Mouse (Mus musculus) thymus, postnatal 0 days (tissue): ENCODE results near the gene Cdc34. TPM values are rescaled to one million over a fixed set of nuclear protein-coding genes. Genes with fewer than 3 reads are reported as not detected.
"Not testable (repeated sequence)": the region's sequence is repeated elsewhere in the genome, so short reads cannot be mapped to it uniquely, and the experiment has no call there.

Experiments used
- DNase-seq: peaks from one replicate; pipeline ENCODE4 v3.0.0-alpha.2; 2015; ENCODE audit warnings: low spot score
- polyA plus RNA-seq: library from polyadenylated mRNA; unstranded; fragments of >200 nt; fragmentation: Nextera tagmentation; extraction: Ambion mirVana; gene quantifications from 2 replicates; pipeline ENCODE4 v1.2.1, GENCODE M21; 2015

Gene Cdc34
- polyA plus RNA-seq, 1 experiment from 2014 or later: 138 TPM

DNA sequence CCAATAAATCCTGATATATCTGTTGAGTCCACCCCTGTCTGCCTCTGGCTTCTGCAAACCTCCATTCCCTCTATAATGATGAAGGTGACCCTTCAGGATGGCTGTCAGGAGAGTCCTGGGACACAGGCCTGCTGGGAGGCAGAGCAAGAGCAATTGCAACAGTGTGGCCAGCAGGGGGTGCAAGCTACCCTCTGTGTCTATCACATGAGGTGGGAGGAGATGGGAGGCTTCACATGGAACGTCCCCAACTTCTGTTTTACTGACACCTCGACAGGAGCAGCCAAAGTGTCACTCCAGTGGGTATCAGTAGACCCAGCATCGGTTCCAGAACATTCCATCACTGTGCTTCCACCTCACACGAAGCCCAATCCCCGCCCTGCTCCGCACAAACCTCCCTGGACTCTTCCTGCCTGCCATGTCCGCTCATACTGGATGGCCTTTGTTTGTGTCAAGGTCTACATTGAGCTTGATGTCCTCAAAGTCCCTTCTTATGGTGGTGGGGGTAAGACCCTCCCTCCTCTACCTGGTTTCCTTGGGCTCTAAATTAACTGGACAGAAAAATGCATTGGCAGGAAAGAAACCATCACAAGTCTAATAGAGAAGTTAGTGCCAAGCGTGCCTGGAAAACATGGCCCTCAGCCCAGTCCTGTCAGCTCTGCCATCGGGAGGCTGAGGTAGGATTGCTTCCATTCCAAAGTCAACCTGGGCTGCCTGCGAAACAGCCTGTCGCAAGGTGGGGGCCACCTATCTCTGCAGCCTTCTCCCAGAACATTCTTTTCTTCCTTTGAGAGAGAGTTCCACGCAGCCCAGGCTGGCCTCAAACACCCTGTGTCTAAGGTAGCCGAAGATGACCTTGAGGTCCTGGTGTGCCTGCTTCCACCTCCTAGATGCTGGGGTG is 13.5 kb downstream of the Cdc34 start:
- DNase-seq: peak; percentile 61

DNA sequence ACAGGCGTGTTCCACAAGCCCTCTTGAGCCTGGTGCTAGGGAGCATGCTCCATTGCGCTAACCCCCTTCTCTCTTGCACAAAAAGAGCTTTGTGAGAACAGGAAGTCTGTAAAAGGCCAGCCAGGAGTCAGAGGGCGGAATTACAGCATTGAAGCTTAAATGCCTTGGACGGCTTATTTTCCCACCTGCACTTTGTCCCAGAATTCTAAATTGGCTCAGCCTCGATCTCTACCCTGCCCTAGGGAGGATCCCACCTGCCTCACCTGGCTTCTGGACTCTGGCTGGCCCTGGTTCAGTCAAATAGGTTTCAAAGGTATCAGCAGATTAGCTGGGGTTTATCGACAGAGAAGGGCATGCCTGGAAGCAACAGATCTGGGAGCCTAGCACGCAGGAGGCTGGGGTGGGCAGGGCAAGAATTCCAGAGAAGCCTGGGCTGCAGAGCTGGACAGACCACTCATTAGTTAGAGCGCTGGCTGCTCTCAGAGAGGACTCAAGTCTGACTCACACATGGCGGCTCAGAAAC is 14.2 kb downstream of the Cdc34 start:
- no peak for DNase-seq

DNA sequence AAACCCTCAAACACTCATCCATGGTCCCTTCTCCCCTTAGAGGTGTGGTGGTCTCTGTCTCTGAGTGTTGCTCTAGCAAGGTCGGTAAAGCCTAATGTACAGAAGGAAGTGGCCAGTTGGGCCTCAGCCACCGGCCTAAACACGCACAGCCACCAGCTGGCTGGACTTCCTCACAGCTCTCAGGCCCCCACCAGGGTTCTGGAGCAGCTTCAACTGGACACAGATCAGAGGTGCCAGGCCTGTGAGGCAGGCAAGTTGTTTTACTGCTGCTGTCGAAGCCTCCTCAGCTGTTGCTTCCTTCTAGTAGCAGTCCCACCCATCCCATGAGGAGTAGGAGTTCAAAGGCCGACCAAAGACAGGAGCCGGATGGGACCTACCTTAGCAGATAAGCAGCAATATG is 15.9 kb downstream of the Cdc34 start:
- no peak for DNase-seq

DNA sequence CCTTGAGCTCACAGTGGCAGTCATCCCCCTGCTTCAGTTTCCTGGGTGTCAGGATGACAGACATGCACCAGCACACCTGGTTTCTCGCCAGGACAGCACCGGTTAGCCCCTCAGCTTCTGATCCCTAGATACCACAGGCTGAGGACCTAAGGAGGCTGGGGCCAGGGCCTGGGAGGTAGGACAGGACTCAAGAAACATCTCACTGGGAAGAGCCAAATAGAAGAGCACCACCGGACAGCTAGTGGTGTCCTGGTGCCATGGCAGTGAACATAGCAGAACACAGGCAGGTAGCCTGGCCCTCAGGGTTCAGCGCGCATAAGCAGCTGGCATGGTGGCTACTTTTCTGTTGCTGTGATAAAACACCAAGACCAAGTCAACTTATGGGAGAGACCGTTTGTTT is 16.5 kb downstream of the Cdc34 start:
- no peak for DNase-seq

DNA sequence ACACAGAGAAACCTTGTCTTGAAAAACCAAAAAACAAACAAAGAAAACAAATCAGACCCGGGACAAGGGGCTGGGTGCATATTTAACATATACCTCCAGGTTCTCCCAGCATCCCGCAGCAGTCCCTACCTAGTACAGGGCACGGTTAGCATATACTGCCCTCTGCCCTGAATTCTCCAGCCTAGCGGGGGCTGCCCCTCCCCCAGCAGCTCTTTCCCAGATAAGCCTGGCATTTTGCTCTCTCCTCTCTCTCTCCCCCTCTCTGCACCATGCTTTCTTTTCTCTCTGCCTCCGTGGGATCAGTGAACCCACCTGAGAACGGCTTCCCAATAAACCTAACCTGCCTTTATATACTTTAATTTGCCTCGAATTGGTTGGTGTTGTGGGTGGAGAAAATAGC is 18.7 kb downstream of the Cdc34 start:
- no peak for DNase-seq

DNA sequence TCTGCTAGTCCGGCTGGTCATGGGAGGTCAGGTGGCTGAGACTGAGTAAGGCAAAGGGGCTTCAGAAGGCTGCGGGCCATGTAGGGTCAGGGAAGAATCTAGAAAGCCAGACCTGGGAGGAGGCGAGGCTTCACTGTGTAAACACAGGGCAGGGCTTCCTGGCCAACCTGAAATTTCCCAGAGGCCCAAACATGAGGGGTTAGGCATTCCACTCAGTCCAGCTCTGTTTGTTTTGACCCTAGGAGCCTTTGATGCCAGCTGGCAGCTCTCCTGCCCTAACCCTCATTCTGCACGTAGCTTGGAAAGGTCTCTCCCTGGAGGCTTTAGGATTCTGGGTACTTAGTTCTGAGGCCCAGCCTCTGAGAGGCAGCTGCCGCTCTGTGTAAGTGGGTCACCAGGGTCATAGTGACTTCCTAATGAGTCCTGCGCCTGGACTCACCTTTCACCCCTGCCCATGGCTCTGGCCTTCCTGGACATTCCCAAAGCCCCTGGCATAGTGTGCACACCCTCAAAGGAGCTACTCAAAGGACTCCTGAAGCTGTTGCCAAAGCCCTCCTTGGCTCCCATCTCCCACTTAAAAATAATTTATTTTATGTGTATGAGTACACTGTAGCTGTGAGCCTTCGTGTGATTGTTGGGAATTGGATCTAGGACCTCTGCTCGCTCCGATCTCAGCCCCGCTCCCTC is 19.6 kb downstream of the Cdc34 start:
- DNase-seq: no peak

DNA sequence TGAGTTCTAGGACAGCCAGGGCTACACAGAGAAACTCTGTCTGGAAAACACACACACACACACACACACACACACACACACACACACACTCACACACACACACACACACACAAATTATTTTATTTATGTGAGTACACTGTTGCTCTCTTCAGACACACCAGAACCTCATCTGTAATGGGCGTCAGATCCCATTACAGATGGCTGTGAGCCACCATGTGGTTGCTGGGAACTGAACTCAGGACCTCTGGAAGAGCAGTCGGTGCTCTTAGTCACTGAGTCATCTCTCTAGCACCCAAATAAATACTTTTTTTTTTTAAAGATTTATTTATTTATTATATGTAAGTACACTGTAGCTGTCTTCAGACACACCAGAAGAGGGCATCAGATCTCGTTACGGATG is 21.0 kb downstream of the Cdc34 start:
- DNase-seq: not testable (repeated sequence)

DNA sequence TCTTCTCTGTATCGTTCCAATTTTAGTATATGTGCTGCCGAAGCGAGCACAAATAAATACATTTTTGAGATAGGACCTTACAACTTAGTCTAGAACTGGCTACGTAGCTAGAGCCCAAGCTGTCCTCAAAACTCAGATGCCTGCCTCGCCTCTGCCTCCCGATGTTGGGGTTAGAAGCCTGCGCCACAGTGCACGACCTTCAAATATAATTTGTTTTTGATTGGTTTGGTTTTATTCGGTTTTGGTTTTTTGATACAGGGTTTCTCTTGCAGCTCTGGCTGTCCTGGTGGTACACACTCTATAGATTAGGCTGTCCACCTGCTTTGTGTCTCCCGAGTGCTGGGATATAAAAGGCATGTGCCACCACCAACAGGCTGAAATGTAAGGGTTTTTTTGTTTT is 21.5 kb downstream of the Cdc34 start:
- no peak for DNase-seq

DNA sequence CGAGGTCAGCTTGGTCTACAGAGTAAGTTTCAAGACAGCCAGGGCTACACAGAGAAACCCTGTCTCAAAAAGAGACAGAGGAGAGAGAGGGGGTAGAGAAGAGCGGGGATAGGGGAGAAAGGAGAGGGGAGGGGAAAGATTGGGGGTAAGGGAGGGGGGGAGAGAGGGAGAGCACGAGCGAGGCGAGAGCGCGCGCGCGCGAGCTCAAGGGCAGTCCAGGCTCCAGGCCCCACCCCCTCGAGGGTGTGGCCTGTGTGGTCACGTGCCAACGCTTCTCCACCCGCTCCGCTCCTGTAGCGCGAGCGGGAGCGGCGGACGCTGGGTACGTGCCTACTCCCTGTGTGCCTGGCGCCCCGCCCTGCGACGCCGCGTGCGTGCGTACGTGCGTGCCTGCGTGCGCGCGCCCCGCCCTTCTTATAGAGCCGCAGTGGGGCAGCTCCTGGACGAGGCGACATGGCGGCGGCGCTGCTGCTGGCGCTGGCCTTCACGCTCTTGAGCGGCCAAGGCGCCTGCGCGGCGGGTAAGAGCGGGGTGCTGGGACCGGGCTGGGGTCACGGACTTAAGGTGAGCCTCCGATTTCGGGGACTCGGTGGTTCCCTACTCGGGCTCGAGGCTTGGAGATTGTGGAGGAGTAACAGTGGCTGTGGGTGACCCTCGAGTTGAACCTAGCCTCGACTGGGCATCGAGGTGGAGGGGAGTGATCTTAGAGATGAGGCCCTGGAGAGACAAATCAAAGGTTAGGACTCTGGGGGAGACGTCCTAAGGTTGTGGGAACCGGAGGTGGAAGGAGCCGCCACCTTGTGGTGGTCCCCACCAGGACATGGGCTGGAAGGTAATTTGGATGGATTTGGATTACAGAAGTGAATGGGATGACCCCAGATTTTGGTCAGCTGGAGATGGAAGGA is 22.3 kb downstream of the Cdc34 start, which contains the start of gene Bsg:
Bsg (plus strand) TSS at position 427 of the 905 bp plus-strand sequence.
- peak; percentile 100 for DNase-seq

DNA sequence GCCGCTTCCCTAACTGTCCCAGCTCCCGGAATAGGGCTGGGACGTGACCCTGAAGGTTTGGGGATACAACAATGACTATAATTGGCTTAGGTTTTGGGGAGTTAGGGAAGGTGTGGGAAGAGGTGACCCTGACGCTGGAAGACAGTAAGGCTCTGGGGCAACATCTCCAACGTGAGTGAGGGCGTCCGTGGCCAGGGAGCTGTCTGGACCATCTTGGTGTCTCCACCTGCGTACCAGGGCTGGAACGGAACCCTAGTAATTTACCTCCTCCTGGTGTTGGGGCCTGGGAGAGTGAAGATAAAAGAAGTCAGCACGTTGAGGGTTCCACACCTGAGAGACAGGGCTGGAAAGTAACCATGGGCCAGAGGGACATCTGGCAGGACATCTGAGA is 23.0 kb downstream of the Cdc34 start:
- DNase-seq: no peak

DNA sequence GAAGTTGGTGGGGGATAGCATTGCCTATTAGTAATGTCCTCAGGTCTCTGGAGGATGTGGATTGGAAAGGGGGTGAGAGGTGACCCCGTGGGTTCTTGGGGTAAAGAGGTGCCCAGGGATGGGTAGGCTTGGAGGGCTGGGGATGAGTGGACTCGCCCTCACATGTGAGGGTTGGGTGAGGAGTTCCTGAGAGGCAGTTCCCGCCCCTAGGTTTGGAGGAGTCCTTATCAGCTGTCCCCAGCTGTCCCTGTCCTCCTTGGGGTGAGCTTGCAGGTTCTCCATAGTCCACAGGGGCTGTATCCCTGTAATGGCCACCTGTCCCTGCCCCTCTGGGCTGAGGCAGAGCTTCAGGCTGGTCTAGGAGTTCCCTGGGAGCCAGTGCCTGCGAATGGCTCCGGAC is 24.0 kb downstream of the Cdc34 start:
- DNase-seq: no peak

DNA sequence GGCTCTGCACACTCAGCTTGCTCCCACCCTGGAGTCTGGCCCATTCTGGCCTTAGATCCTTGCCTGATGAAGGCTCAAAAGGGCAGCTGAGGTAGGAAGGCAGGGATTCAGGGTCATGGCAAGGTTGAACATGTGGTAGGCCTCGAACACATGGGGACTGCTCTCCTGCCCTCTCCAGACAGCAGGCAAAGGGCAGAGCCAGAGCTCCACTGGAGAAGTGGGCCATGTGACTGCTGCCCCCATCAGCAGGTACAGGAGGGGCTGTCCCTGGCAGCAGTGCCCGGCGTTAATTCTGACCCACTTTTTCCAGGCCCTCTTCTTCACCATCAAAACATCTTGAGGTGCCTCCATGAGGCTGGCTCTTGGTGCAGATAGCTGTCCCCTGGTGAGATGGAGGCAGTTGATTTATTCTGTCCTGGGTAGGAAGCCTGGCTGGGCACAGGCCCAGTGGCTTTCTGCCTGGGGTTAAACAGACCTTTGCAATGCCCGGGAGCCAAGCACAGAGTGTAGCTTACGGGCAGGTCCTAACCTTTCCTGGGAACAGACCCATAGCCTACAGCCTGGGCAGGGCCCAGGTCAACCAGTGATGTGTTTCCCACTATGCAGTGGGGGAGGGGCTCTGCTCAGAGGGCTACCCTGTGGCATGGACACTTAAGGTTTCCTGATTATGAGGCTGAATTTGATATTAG is 24.6 kb downstream of the Cdc34 start:
- no peak for DNase-seq

DNA sequence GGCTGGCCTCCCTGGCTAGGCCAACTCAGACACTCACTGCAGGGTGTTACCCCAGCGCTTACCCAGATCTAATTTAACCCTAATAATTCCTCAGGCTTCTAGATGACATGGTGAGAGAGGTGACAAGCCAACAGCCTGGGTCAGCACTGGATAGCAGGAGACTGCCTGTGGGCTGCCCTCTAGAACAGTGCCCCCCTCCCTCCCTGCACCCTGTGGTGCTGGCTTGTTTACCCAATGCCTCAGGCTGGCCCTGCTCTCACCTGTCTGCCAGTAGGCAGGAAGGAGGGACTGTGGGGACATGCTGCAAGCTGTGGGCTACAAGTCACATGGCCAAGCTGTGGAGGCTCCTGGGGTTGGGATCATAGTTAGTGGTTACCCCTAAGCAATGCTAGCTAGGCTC is 25.2 kb downstream of the Cdc34 start:
- no peak for DNase-seq

DNA sequence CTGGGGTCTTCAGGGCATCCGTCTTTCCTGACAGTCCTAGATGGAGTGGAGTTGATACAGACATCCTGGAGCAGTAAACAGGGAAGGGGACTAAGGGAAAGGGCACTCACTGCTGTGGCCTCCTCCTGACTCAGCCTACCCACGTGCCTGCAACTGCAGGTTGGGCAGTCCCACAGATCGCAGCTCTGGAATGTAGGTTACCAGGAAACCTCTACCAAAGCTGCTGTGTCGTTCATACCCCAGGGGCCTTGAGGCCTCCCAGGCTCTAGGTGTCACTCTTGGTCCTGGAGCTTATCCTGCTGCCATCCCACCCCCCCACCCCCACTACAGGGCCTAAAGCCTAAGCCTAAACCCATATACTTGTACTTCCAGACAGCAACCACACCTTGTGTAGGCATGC is 25.8 kb downstream of the Cdc34 start:
- no peak for DNase-seq

DNA sequence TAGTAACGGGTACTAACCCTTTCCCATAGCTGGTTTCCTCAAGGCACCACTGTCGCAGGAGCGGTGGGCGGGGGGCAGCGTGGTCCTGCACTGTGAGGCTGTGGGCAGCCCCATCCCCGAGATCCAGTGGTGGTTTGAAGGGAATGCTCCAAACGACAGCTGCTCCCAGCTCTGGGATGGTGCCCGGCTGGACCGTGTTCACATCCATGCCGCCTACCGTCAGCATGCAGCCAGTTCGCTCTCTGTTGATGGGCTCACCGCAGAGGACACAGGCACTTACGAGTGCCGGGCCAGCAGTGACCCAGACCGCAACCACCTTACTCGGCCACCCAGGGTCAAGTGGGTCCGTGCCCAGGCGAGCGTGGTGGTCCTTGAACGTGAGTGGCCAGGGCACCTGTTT is 26.7 kb downstream of the Cdc34 start:
- DNase-seq: no peak

DNA sequence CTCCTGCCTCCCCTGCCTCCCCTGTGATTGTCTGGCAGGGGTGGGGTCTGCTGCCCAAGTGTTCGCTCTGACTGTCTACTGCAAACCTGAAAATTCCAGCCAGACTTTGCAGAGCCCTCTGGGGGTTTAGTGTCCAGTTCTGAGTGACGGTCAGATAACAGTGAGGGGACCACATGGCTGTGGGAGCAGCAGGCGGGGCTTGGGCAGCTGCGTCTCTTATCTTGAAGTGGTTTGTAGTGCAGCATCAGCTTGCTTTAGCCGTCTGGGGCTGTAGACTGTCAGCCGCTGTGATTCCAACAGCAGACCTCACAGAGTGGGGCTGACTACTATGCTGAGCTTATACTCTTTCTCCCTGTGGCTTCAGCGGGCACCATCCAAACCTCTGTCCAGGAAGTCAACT is 27.3 kb downstream of the Cdc34 start:
- DNase-seq: no peak

DNA sequence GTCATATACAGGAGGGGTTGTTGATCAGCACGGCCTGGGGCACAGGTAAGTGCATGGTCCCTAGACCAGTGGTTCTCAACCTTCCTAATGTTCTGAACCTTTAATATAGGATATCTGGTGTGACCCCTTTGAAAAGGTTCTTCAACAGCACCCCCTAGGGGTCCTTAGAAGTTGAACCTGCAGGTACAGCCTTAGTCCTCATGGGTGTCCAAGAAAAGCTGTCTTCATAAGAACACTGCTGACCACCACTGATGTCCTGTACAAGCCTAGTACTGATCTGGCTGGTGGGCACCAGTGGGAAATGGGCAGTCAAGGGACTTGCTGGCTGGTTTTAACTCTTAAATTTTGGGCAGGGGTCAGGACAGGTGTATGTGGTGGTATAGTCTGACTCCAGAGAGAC is 30.0 kb downstream of the Cdc34 start:
- peak; percentile 49 for DNase-seq

DNA sequence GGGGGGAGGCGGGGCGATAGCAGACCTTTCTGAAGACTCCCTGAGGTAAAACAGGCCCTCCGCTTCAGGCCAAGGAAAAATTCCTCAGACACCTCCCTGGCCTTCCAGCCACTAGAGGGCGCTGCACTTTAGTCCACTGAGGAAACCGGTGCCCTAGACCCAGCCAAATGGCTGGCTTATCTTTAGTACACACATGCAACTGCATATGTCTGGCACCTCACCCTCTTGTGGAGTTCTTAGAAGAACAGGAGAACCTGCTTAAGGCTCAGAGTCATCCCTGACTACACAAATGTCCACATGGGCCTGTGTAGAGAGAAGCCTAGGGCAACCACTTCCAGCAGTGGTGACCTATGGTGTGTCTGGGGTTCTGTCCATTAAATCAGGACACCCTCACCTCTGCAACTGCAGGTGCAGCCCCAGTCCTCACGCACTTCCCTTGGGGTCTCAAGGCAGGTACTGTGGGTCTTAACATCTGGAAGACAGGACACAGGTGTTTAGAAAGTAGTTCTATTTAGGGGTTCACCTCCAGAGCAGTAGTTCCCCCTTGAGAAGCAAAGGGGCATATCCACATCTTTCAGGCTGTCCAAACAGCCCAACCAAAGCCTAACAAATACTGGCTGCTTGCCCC is 30.6 kb downstream of the Cdc34 start:
- DNase-seq: peak; percentile 71

DNA sequence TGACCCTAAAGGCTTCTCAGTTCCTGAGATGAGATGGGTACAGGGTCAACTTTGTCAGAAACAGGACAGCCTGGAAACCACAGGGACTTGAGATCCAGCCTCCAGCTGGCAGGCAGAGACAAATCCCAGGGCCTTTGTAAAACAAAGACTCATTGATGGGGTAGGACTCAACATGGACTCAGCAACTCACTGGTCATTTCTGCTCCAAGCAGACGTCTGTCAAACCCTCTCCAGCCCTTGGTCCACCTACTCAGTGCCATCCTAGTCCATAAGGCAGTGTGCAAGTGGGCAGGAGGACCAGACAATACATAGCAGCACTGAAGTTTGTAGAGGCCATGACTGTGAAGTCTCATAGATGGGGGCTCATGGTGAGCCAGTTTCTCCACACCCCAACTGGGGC is 31.2 kb downstream of the Cdc34 start:
- DNase-seq: no peak

DNA sequence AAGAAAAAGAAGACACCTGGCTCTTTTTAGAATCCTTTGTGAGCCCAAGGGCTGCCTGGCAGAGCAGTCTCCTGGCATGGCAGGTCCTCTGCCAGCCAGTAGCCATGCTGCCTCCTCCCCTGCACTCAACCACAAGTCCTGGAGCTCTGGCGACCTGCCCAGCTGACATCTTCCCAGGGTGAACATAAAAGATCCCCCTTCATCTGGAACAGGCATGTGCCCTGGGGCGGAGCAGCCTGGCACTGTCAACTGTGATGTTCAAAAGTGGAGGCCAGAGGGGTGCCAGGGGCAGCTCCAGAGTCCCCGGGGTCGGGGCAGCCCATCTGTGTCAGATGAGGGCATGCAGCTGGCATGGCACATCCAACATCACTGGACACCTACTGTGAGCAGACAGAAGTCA is 33.0 kb downstream of the Cdc34 start:
- no peak for DNase-seq
